Mouse (Mus musculus) myocyte (in vitro differentiated cells): ENCODE measurements at regions not wholly inside any gene's neighbourhood (a gene's known extent, or its start where the extent isn't known, plus 50 kb on each side); places are given as distances from the start of the nearest gene placed in this dataset.

Experiments used
- H3K27me3 ChIP-seq: one replicate; pipeline ENCODE4 v1.6.1; 2011; ENCODE audit not compliant: control insufficient read depth, insufficient read depth, insufficient read length
- H3K36me3 ChIP-seq: one replicate; pipeline ENCODE4 v1.6.1; 2011; ENCODE audit not compliant: control insufficient read depth, insufficient read depth
- H3K4me2 ChIP-seq: one replicate; pipeline ENCODE4 v1.6.1; 2011; ENCODE audit warnings: low read depth, control low read depth
- H3K4me3 ChIP-seq: one replicate; pipeline ENCODE4 v1.5.1; 2011; ENCODE audit warnings: mild to moderate bottlenecking, control low read depth, moderate library complexity
- H3K79me2 ChIP-seq: one replicate; pipeline ENCODE4 v1.6.1; 2011; ENCODE audit not compliant: control insufficient read depth, insufficient read depth
- H3ac ChIP-seq: one replicate; pipeline ENCODE4 v1.6.1; 2011; ENCODE audit not compliant: control insufficient read depth, insufficient read length
- CEBPB ChIP-seq: IDR thresholded peaks from 2 replicates; pipeline ENCODE4 v1.6.1; 2011; ENCODE audit warnings: mild to moderate bottlenecking, moderate library complexity; ENCODE audit not compliant: poor library complexity, insufficient read depth, severe bottlenecking
- E2F4 ChIP-seq: IDR thresholded peaks from one replicate; pipeline ENCODE4 v1.6.1; 2011; ENCODE audit warnings: mild to moderate bottlenecking, control low read depth, moderate library complexity; ENCODE audit not compliant: insufficient read depth
- MAX ChIP-seq: IDR thresholded peaks from one replicate; pipeline ENCODE4 v1.6.1; 2011; ENCODE audit warnings: low read depth, mild to moderate bottlenecking, control low read depth
- MYOD1 ChIP-seq, 3 experiments: IDR thresholded peaks; one replicate each; pipeline ENCODE4 v1.6.1; 2011; ENCODE audit warnings: control low read depth in 2 of 3, low read depth in 2 of 3, mild to moderate bottlenecking in 2 of 3, moderate library complexity in 1 of 3; ENCODE audit not compliant: insufficient read length in 2 of 3, control insufficient read depth in 1 of 3
- MYOG ChIP-seq, 3 experiments: IDR thresholded peaks; one replicate each; pipeline ENCODE4 v1.6.1; 2011; ENCODE audit warnings: control low read depth in 2 of 3, low read depth in 2 of 3, mild to moderate bottlenecking in 2 of 3; ENCODE audit not compliant: insufficient read length in 2 of 3, control insufficient read depth in 1 of 3, insufficient read depth in 1 of 3
- POLR2A ChIP-seq: IDR thresholded peaks from one replicate; pipeline ENCODE4 v1.6.1; 2011; ENCODE audit warnings: low read depth, mild to moderate bottlenecking, control low read depth, moderate library complexity; ENCODE audit not compliant: insufficient read length
- POLR2AphosphoS2 ChIP-seq: IDR thresholded peaks from one replicate; pipeline ENCODE4 v1.6.1; 2011; ENCODE audit warnings: low read depth, control low read depth; ENCODE audit not compliant: insufficient read length
- REST ChIP-seq: IDR thresholded peaks from one replicate; pipeline ENCODE4 v1.6.1; 2011; ENCODE audit warnings: mild to moderate bottlenecking, control low read depth, moderate library complexity; ENCODE audit not compliant: insufficient read depth, insufficient read length
- SRF ChIP-seq: IDR thresholded peaks from one replicate; pipeline ENCODE4 v1.6.1; 2011; ENCODE audit warnings: low read depth; ENCODE audit not compliant: control insufficient read depth, insufficient read length
- TCF12 ChIP-seq: IDR thresholded peaks from one replicate; pipeline ENCODE4 v1.6.1; 2011; ENCODE audit warnings: mild to moderate bottlenecking, control low read depth; ENCODE audit not compliant: poor library complexity, insufficient read depth, severe bottlenecking
- TCF3 ChIP-seq: IDR thresholded peaks from one replicate; pipeline ENCODE4 v1.6.1; 2011; ENCODE audit warnings: low read depth, control low read depth; ENCODE audit not compliant: insufficient read length
- USF1 ChIP-seq: IDR thresholded peaks from one replicate; pipeline ENCODE4 v1.6.1; 2011; ENCODE audit warnings: low read depth, mild to moderate bottlenecking, control low read depth, moderate library complexity

- Histone ChIP-seq H3K4me3 (no peak overlapping the region), H3K27me3 (no peaks in the 10 kb centered on the region), H3K79me2 (no peaks in the 10 kb centered on the region), H3ac (no peak overlapping the region), H3K36me3 (no peaks in the 10 kb centered on the region), H3K4me2 (no peak overlapping the region)
- no peak for TF ChIP-seq SRF
These were observed 456.7 kb downstream of the Isl1 start for GRCm38 (mm10) chr13:115852689-115853356.

GRCm38 (mm10) chr13:115843121-115843520 is 466.4 kb downstream of the Isl1 start:
- H3ac ChIP-seq = no peak overlapping the region
- no peaks in the 10 kb centered on the region for H3K79me2 ChIP-seq
- no peaks in the 10 kb centered on the region for H3K36me3 ChIP-seq
- H3K27me3 ChIP-seq = no peaks in the 10 kb centered on the region
- peak; percentile 38 for TF ChIP-seq REST
- no peak for TF ChIP-seq TCF3
- H3K4me3 ChIP-seq = no peak overlapping the region
- H3K4me2 ChIP-seq = no peak overlapping the region

- H3K4me2 ChIP-seq = no peak overlapping the region
- TF ChIP-seq POLR2AphosphoS2 (no peak), MYOD1 (IDR thresholded peaks at IDR 0.05; ENCODE audit: control insufficient read depth in 1 of 3, insufficient read length in 2 of 3, low read depth in 2 of 3) (no peak), USF1 (no peak), REST (no peak), E2F4 (no peak), POLR2A (no peak), MAX (no peak), CEBPB (no peak), MYOG (IDR thresholded peaks at IDR 0.05; ENCODE audit: control insufficient read depth in 1 of 3, insufficient read depth in 1 of 3, insufficient read length in 2 of 3, low read depth in 2 of 3) (no peak), SRF (no peak), TCF12 (no peak), TCF3 (no peak)
- no peaks in the 10 kb centered on the region for H3K27me3 ChIP-seq
- H3K79me2 ChIP-seq = no peaks in the 10 kb centered on the region
- H3K36me3 ChIP-seq = no peaks in the 10 kb centered on the region
- H3K4me3 ChIP-seq = no peak overlapping the region
- no peak overlapping the region for H3ac ChIP-seq
These were observed 473.2 kb downstream of the Isl1 start for GRCm38 (mm10) chr13:115836203-115836768.

- Histone ChIP-seq H3ac (no peak overlapping the region), H3K27me3 (no peaks in the 10 kb centered on the region), H3K4me3 (no peak overlapping the region), H3K4me2 (no peak overlapping the region), H3K36me3 (no peaks in the 10 kb centered on the region), H3K79me2 (no peaks in the 10 kb centered on the region)
- TF ChIP-seq MYOD1 (IDR thresholded peaks at IDR 0.05; ENCODE audit: control insufficient read depth in 1 of 3, insufficient read length in 2 of 3, low read depth in 2 of 3) = no peak
- no peak for TF ChIP-seq MAX
- TF ChIP-seq USF1 = no peak
- TF ChIP-seq CEBPB = no peak
- TF ChIP-seq MYOG (IDR thresholded peaks at IDR 0.05; ENCODE audit: control insufficient read depth in 1 of 3, insufficient read depth in 1 of 3, insufficient read length in 2 of 3, low read depth in 2 of 3) = no peak
- no peak for TF ChIP-seq SRF
- TF ChIP-seq TCF12 = no peak
These were observed 484.3 kb downstream of the Isl1 start for GRCm38 (mm10) chr13:115825191-115825590.

- TF ChIP-seq REST (no peak), POLR2A (no peak), TCF12 (no peak), POLR2AphosphoS2 (no peak), TCF3 (no peak)
- H3K4me3 ChIP-seq = no peak overlapping the region
- no peaks in the 10 kb centered on the region for H3K27me3 ChIP-seq
- H3K36me3 ChIP-seq = no peaks in the 10 kb centered on the region
- H3ac ChIP-seq = no peak overlapping the region
- no peak overlapping the region for H3K4me2 ChIP-seq
- H3K79me2 ChIP-seq = no peaks in the 10 kb centered on the region
These were observed 487.0 kb downstream of the Isl1 start for GRCm38 (mm10) chr13:115822527-115822926.

GRCm38 (mm10) chr13:115814211-115814610 is 495.3 kb downstream of the Isl1 start:
- Histone ChIP-seq H3K4me2 (no peak overlapping the region), H3ac (no peak overlapping the region), H3K4me3 (no peak overlapping the region), H3K79me2 (no peaks in the 10 kb centered on the region), H3K36me3 (no peaks in the 10 kb centered on the region), H3K27me3 (no peaks in the 10 kb centered on the region)
- no peak for TF ChIP-seq POLR2AphosphoS2
- TF ChIP-seq SRF = no peak
- no peak for TF ChIP-seq MYOD1 (IDR thresholded peaks at IDR 0.05; ENCODE audit: control insufficient read depth in 1 of 3, insufficient read length in 2 of 3, low read depth in 2 of 3)
- TF ChIP-seq REST = no peak
- TF ChIP-seq MAX = no peak
- TF ChIP-seq TCF3 = no peak
- no peak for TF ChIP-seq TCF12
- TF ChIP-seq E2F4 = no peak
- no peak for TF ChIP-seq CEBPB
- no peak for TF ChIP-seq POLR2A
- no peak for TF ChIP-seq MYOG (IDR thresholded peaks at IDR 0.05; ENCODE audit: control insufficient read depth in 1 of 3, insufficient read depth in 1 of 3, insufficient read length in 2 of 3, low read depth in 2 of 3)
- no peak for TF ChIP-seq USF1
